Mouse (Mus musculus): ENCODE data around the gene Pias4.

DNA sequence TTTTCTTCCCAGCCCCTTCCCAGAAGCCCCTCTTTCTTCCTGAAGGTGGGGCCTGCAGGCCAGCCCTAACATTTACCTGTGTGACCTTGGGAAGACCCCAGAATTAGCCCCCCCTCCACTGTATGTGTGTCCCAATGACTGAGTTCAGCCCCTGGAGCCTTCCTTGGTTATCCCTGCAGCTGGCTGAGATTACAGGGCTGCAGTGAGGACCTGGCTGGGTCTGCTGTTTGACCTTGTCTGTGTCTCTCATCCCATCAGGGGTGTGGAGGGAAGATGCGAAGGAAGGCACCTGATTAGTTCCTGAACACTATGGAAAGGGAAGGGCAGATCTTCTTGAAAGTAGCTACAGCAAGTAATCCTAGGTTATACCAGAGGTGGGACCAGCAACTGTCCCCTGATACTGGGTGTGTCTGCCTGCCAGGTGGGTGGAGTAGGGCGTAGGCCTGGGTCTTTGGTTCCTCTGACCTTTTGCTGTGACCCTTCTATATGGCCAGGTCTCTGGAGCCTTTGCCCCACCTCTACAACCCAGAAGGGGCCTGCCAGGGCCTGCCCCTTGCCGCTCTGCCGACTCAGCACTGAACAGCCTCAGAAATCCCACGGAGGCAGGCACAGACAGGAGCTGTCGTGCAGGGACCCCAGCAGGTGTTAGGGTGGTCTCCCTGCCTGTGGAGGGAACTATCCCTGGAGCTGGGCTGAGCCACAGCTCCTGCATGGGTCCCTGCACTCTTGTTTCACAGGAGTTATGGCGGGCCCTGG is 26.1 kb downstream of the Pias4 start:
- TF ChIP-seq CTCF (IDR thresholded peaks at IDR 0.05; ENCODE audit: borderline replicate concordance, extremely low read depth, insufficient read depth, insufficient read length) = no peak
- TF ChIP-seq POLR2A (IDR thresholded peaks at IDR 0.05; ENCODE audit: borderline replicate concordance, extremely low read depth, insufficient read depth, insufficient read length, poor library complexity, severe bottlenecking) = no peak
